Comparison of ENCODE assay signal across 9 mouse cellular contexts in the genomic region with DNA sequence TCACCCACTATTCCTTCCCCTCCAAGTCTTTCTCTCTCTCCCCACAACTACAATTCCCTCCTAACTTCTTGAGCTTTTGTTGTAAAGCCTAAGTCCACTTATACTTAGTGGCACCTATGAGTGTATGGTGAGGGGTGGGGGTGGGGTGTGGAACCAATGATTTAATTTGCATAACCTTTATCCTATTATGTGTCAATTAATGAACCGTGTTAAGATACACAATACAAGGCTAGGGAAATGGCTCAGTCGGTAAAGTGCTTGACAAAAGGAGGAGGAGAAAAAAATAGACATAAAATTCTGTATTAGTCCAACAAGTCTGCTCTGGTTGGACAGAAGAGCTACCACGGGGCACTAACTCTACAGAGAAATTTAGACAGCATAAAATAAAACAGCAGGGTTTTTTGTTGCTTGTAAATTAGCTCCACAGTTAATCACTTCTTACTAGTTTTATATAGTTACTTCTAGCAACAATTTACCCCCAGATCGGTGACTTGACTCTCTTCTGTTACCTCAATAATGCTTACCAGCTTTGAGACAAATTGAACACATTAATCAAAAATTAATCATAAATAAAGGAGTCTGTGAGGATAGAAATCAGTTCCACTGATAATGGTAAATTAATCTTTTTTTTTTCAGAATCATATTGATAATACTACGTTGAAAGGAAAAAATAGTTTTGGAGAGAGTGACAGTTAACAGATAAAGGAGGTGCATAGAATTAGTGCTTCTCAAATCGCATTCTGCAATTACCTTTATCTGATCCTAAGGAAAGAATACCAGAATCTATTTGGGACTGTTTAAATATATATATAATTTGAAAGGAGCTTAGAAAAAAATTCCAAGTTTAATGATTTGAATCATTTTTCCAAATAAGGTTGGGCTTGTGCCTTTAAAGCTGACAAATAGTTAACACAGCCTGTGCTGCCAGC. TPM values are rescaled to one million over a fixed set of nuclear protein-coding genes. Genes with fewer than 3 reads are reported as not detected.
A peak's percentile ranks its signal among the peaks of the same experiment; 100 is the strongest.
DNase-seq lines count a peak whose midpoint lies in the region; ATAC-seq and TF ChIP-seq lines count a peak whose summit lies in the region.
"Had no signal": no experiment of that assay in that cellular context is flagged by ENCODE, and none has a peak within 500 bp of the region (broad histone marks: within the 10 kb centered on the region; RNA-seq: fewer than 3 reads in every experiment).

No protein-coding gene starts in this region.

- no peak overlapping the region for H3K27ac ChIP-seq in heart, postnatal 0 days (ENCODE audit: low read depth)
- H3K27ac ChIP-seq in hindbrain, embryonic 16.5 days (ENCODE audit: low read depth, low read length): peak overlapping the region; percentile 85
- H3K27ac ChIP-seq in midbrain, embryonic 14.5 days (replicated peaks; ENCODE audit: low read depth, low read length): peak overlapping the region; percentile 60; the same call in 1 of the 2 replicates

- no peak for TF ChIP-seq EP300 in heart, postnatal 0 days (IDR thresholded peaks at IDR 0.05; ENCODE audit: low read depth)

- no peaks in the 10 kb centered on the region for H3K4me1 ChIP-seq in heart, postnatal 0 days (ENCODE audit: control insufficient read depth, insufficient read depth)
- peaks cover 3% of the 10 kb centered on the region; the same call in 1 of the 2 replicates for H3K4me1 ChIP-seq in hindbrain, embryonic 16.5 days (ENCODE audit: control insufficient read depth, insufficient read depth, low read depth, low read length)
- H3K4me1 ChIP-seq in midbrain, embryonic 14.5 days (ENCODE audit: control insufficient read depth, insufficient read depth, low read length): peaks cover 5% of the 10 kb centered on the region; the same call in 1 of the 2 replicates

- no peaks in the 10 kb centered on the region for H3K27me3 ChIP-seq in heart, postnatal 0 days (ENCODE audit: control insufficient read depth, insufficient read depth, low read length)
- H3K27me3 ChIP-seq in hindbrain, embryonic 16.5 days (replicated peaks; ENCODE audit: control insufficient read depth, insufficient read depth, low read length): no peaks in the 10 kb centered on the region
- no peaks in the 10 kb centered on the region for H3K27me3 ChIP-seq in midbrain, embryonic 14.5 days (ENCODE audit: control insufficient read depth, insufficient read depth, low read length)

- H3K9ac ChIP-seq in heart, postnatal 0 days (replicated peaks; ENCODE audit: low read depth, low read length): peak overlapping the region; percentile 51
- peak overlapping the region; percentile 67 for H3K9ac ChIP-seq in hindbrain, embryonic 16.5 days (ENCODE audit: low read depth, low read length)
- peak overlapping the region; percentile 47 for H3K9ac ChIP-seq in midbrain, embryonic 14.5 days (replicated peaks; ENCODE audit: low read length)

- no peak for DNase-seq in heart, postnatal 0 days (ENCODE audit: low spot score)
- DNase-seq in heart, postnatal 14 days: no peak
- DNase-seq in embryo, embryonic 9.5 days (ENCODE audit: extremely low spot score): peak; percentile 5
- DNase-seq in midbrain, embryonic 14.5 days: peak; percentile 14
- no peak for DNase-seq in urinary bladder, postnatal 25 days (ENCODE audit: low spot score)
- DNase-seq in adrenal gland, adult 8-10 months: no peak
- DNase-seq in adrenal gland, adult (ENCODE audit: inconsistent age in 2 of 2, low spot score in 1 of 2): no peak

- TF ChIP-seq CTCF in heart, postnatal 0 days (IDR thresholded peaks at IDR 0.05; ENCODE audit: low read depth): no peak

- intact Hi-C loops in heart, postnatal 14 days (cut with DNase I): no loop called here

- H3K4me3 ChIP-seq in heart, postnatal 0 days (ENCODE audit: low read depth, low read length): peak overlapping the region; percentile 53
- peak overlapping the region; percentile 49 for H3K4me3 ChIP-seq in hindbrain, embryonic 16.5 days (ENCODE audit: low read length)
- peak overlapping the region; percentile 41 for H3K4me3 ChIP-seq in midbrain, embryonic 14.5 days (replicated peaks; ENCODE audit: low read depth, low read length)

- no peaks in the 10 kb centered on the region for H3K9me3 ChIP-seq in heart, postnatal 0 days (replicated peaks; ENCODE audit: control insufficient read depth, low read length)
- no peaks in the 10 kb centered on the region for H3K9me3 ChIP-seq in hindbrain, embryonic 16.5 days (ENCODE audit: control insufficient read depth, low read length)
- H3K9me3 ChIP-seq in midbrain, embryonic 14.5 days (ENCODE audit: control insufficient read depth, low read length): no peaks in the 10 kb centered on the region

- WGBS in heart, postnatal 0 days: 63% methylated on average over 6 of the region's 6 CpGs
- 19% methylated on average over 6 of the region's 6 CpGs for WGBS in hindbrain, embryonic 16.5 days
- WGBS in midbrain, embryonic 14.5 days: 14% methylated on average over 6 of the region's 6 CpGs

- no peak for ATAC-seq in heart, postnatal 0 days (ENCODE audit: insufficient read depth, low read depth)
- peak; percentile 43 for ATAC-seq in hindbrain, embryonic 16.5 days
- peak; percentile 73 for ATAC-seq in midbrain, embryonic 14.5 days (ENCODE audit: low FRiP score, low TSS enrichment)

- H3K36me3 ChIP-seq in heart, postnatal 0 days (replicated peaks; ENCODE audit: control insufficient read depth, insufficient read depth, low read length): no peaks in the 10 kb centered on the region
- no peaks in the 10 kb centered on the region for H3K36me3 ChIP-seq in hindbrain, embryonic 16.5 days (ENCODE audit: control insufficient read depth, insufficient read depth, low read length)
- H3K36me3 ChIP-seq in midbrain, embryonic 14.5 days (ENCODE audit: control insufficient read depth, insufficient read depth, low read length): no peaks in the 10 kb centered on the region

- H3K4me2 ChIP-seq in heart, postnatal 0 days (ENCODE audit: low read depth, low read length): peak overlapping the region; percentile 61
- H3K4me2 ChIP-seq in hindbrain, embryonic 16.5 days (ENCODE audit: low read length): peak overlapping the region; percentile 70
- H3K4me2 ChIP-seq in midbrain, embryonic 14.5 days (ENCODE audit: low read length): peak overlapping the region; percentile 61

RNA-seq across cellular contexts. Expression of gene Hnmt, which starts 1.4 kb away (rescaled TPM):
- total RNA-seq in heart, postnatal 0 days (2014; rRNA removed; ENCODE audit: low replicate concordance): 2.2 and 7.1 TPM in 2 replicates
- polyA plus RNA-seq in heart, postnatal 0 days (2015; fragmentation: Nextera tagmentation; extraction: Ambion mirVana): 8.2 and 9.9 TPM in 2 replicates
- 10 to 100 TPM; 12.0 to 14.0 TPM for total RNA-seq in heart, postnatal 14 days (2021)
- polyA plus RNA-seq in hindbrain, embryonic 16.5 days (2015; fragmentation: Nextera tagmentation; extraction: Ambion mirVana): 14.5 and 20.9 TPM in 2 replicates
- polyA plus RNA-seq in midbrain, embryonic 14.5 days (2014; fragmentation: Nextera tagmentation; extraction: Ambion mirVana): 6.7 and 9.4 TPM in 2 replicates
- total RNA-seq in adrenal gland, adult 8-10 months (2022): 10 to 100 TPM; 12.6 to 17.2 (median 15.1) TPM

RNA-seq across cellular contexts. Expression of gene Tbpl2, which starts 48.6 kb away (rescaled TPM):
- not detected in 2 replicates for total RNA-seq in heart, postnatal 0 days (2014; rRNA removed; ENCODE audit: low replicate concordance)
- not detected in 2 replicates for polyA plus RNA-seq in heart, postnatal 0 days (2015; fragmentation: Nextera tagmentation; extraction: Ambion mirVana)
- total RNA-seq in heart, postnatal 14 days (2021): not detected
- polyA plus RNA-seq in hindbrain, embryonic 16.5 days (2015; fragmentation: Nextera tagmentation; extraction: Ambion mirVana): not detected in 2 replicates
- not detected in 2 replicates for polyA plus RNA-seq in midbrain, embryonic 14.5 days (2014; fragmentation: Nextera tagmentation; extraction: Ambion mirVana)
- total RNA-seq in adrenal gland, adult 8-10 months (2022): not detected
- total RNA-seq: common myeloid progenitor, adult 5-6 weeks had no signal

Comparison
In these comparisons a context has a peak if more than half of its experiments do, and no peak if none do; other contexts are left out.
1. DNase-seq: peak in embryo, embryonic 9.5 days (single experiment) and midbrain, embryonic 14.5 days (single experiment); none in heart, postnatal 0 days (single experiment), heart, postnatal 14 days (0 of 2), urinary bladder, postnatal 25 days (single experiment), adrenal gland, adult 8-10 months (single experiment) and adrenal gland, adult (0 of 2).
2. Peak in every context shown above with its lines, with median percentiles within 50 percentile points of each other: H3K4me2 ChIP-seq, H3K4me3 ChIP-seq and H3K9ac ChIP-seq.